Mouse (Mus musculus): Measurements from ENCODE around the gene Map3k13. TPM values are rescaled to one million over a fixed set of nuclear protein-coding genes. Genes with fewer than 3 reads are reported as not detected.

Gene Map3k13
- polyA plus RNA-seq, 1 experiment from 2014 or later: 6.4 TPM

Other genes starting within 250 kb of the Map3k13 start
- 50.4 and 55.3 TPM in 2 replicates for gene 2510009E07Rik, start 99.7 kb upstream of the Map3k13 start, polyA plus RNA-seq (2015; fragmentation: Nextera tagmentation; extraction: Ambion mirVana)
- 1.8 and 1.9 TPM in 2 replicates for gene Ehhadh, start 6.5 kb upstream of the Map3k13 start, polyA plus RNA-seq (2015; fragmentation: Nextera tagmentation; extraction: Ambion mirVana)
- 40.1 and 42.2 TPM in 2 replicates for gene Tmem41a, start 153.2 kb downstream of the Map3k13 start, polyA plus RNA-seq (2015; fragmentation: Nextera tagmentation; extraction: Ambion mirVana)
- 0.58 and 0.92 TPM in 2 replicates for gene Liph, start 201.3 kb downstream of the Map3k13 start, polyA plus RNA-seq (2015; fragmentation: Nextera tagmentation; extraction: Ambion mirVana)
- 47.7 and 49.4 TPM in 2 replicates for gene Senp2, start 215.1 kb downstream of the Map3k13 start, polyA plus RNA-seq (2015; fragmentation: Nextera tagmentation; extraction: Ambion mirVana)